Mouse (Mus musculus): ENCODE data around the gene Gm45337. TPM values are rescaled to one million over a fixed set of nuclear protein-coding genes. Genes with fewer than 3 reads are reported as not detected.
"Not testable (repeated sequence)": the region's sequence is repeated elsewhere in the genome, so short reads cannot be mapped to it uniquely, and the experiment has no call there.

Gene Gm45337
- polyA plus RNA-seq (2015; fragmentation: Nextera tagmentation; extraction: Ambion mirVana), result not detected in 2 replicates

GRCm38 (mm10) chr7:142144507-142144906 lies at the start of gene Gm45337:
Gm45337 (minus strand) TSS chr7:142144607.
- no peaks in the 10 kb centered on the region for H3K36me3 ChIP-seq
- no peak within 1 kb of the TSS for H3K4me2 ChIP-seq
- no peak for ATAC-seq (ENCODE audit: insufficient number of reproducible peaks, low FRiP score, low TSS enrichment, low read depth)
- H3K9ac ChIP-seq, result no peak within 1 kb of the TSS
- no peaks in the 10 kb centered on the region for H3K9me3 ChIP-seq
- H3K4me1 ChIP-seq, result no peaks in the 10 kb centered on the region
- no peak within 1 kb of the TSS for H3K4me3 ChIP-seq
- H3K27ac ChIP-seq, result no peak within 1 kb of the TSS
- H3K27me3 ChIP-seq, result no peaks in the 10 kb centered on the region; the same call in 1 of the 2 replicates
- WGBS, result 63% methylated on average over 1 of the region's 1 CpGs

GRCm38 (mm10) chr7:142190289-142190688 lies 45.9 kb upstream of the Gm45337 start, which contains the start of gene Gm10153:
Gm10153 (minus strand) TSS chr7:142190389.
- H3K36me3 ChIP-seq, result no peaks in the 10 kb centered on the region
- no peak within 1 kb of the TSS for H3K4me3 ChIP-seq
- WGBS, result 36% methylated on average over 2 of the region's 2 CpGs
- H3K4me2 ChIP-seq, result no peak within 1 kb of the TSS
- H3K9ac ChIP-seq, result no peak within 1 kb of the TSS
- no peak for ATAC-seq (ENCODE audit: insufficient number of reproducible peaks, low FRiP score, low TSS enrichment, low read depth)
- H3K4me1 ChIP-seq, result no peaks in the 10 kb centered on the region
- no peak within 1 kb of the TSS for H3K27ac ChIP-seq
- no peaks in the 10 kb centered on the region for H3K9me3 ChIP-seq
- no peaks in the 10 kb centered on the region for H3K27me3 ChIP-seq

- Histone ChIP-seq H3K9ac (no peak overlapping the region), H3K4me1 (no peaks in the 10 kb centered on the region), H3K4me3 (no peak overlapping the region), H3K36me3 (no peaks in the 10 kb centered on the region), H3K27me3 (no peaks in the 10 kb centered on the region), H3K4me2 (no peak overlapping the region), H3K27ac (no peak overlapping the region), H3K9me3 (no peaks in the 10 kb centered on the region)
- 54% methylated on average over 2 of the region's 2 CpGs for WGBS
- no peak for ATAC-seq (ENCODE audit: insufficient number of reproducible peaks, low FRiP score, low TSS enrichment, low read depth)
These were observed 43.7 kb upstream of the Gm45337 start for GRCm38 (mm10) chr7:142188156-142188555.

GRCm38 (mm10) chr7:142181021-142181420 lies 36.6 kb upstream of the Gm45337 start:
- Histone ChIP-seq H3K4me2 (no peak overlapping the region), H3K27ac (no peak overlapping the region), H3K4me1 (no peaks in the 10 kb centered on the region), H3K4me3 (no peak overlapping the region), H3K27me3 (no peaks in the 10 kb centered on the region), H3K9me3 (no peaks in the 10 kb centered on the region), H3K9ac (no peak overlapping the region), H3K36me3 (no peaks in the 10 kb centered on the region)
- no peak for ATAC-seq (ENCODE audit: insufficient number of reproducible peaks, low FRiP score, low TSS enrichment, low read depth)
- WGBS, result 47% methylated on average over 1 of the region's 1 CpGs

- H3K4me3 ChIP-seq, result no peak overlapping the region
- H3K4me2 ChIP-seq, result no peak overlapping the region
- H3K27me3 ChIP-seq, result no peaks in the 10 kb centered on the region
- H3K9ac ChIP-seq, result no peak overlapping the region
- no peaks in the 10 kb centered on the region for H3K4me1 ChIP-seq
- no peak for ATAC-seq (ENCODE audit: insufficient number of reproducible peaks, low FRiP score, low TSS enrichment, low read depth)
- no peaks in the 10 kb centered on the region for H3K9me3 ChIP-seq
- no peaks in the 10 kb centered on the region for H3K36me3 ChIP-seq
- 83% methylated on average over 1 of the region's 1 CpGs for WGBS
- H3K27ac ChIP-seq, result no peak overlapping the region
These were observed 34.3 kb upstream of the Gm45337 start for GRCm38 (mm10) chr7:142178685-142179084.

GRCm38 (mm10) chr7:142175905-142176304 lies 31.5 kb upstream of the Gm45337 start, which contains the start of gene Krtap5-2:
Krtap5-2 (minus strand) TSS chr7:142176005.
- H3K27ac ChIP-seq; H3K4me2 ChIP-seq; ATAC-seq (ENCODE audit: insufficient number of reproducible peaks, low FRiP score, low TSS enrichment, low read depth); H3K4me3 ChIP-seq; H3K27me3 ChIP-seq; H3K9me3 ChIP-seq; H3K4me1 ChIP-seq; H3K36me3 ChIP-seq; H3K9ac ChIP-seq: not testable (repeated sequence)

GRCm38 (mm10) chr7:142169836-142170235 lies 25.4 kb upstream of the Gm45337 start:
- Histone ChIP-seq H3K9me3 (no peaks in the 10 kb centered on the region), H3K9ac (no peak overlapping the region), H3K4me3 (no peak overlapping the region), H3K36me3 (no peaks in the 10 kb centered on the region), H3K4me1 (no peaks in the 10 kb centered on the region), H3K27me3 (no peaks in the 10 kb centered on the region), H3K4me2 (no peak overlapping the region), H3K27ac (no peak overlapping the region)
- 45% methylated on average over 3 of the region's 3 CpGs for WGBS
- ATAC-seq (ENCODE audit: insufficient number of reproducible peaks, low FRiP score, low TSS enrichment, low read depth), result no peak

GRCm38 (mm10) chr7:142165639-142166038 lies 21.2 kb upstream of the Gm45337 start, which contains the start of gene Gm4553:
Gm4553 (minus strand) TSS chr7:142165739.
- not testable (repeated sequence) for H3K9me3 ChIP-seq; ATAC-seq (ENCODE audit: insufficient number of reproducible peaks, low FRiP score, low TSS enrichment, low read depth); H3K4me1 ChIP-seq; H3K4me2 ChIP-seq; H3K27me3 ChIP-seq; H3K4me3 ChIP-seq; H3K36me3 ChIP-seq; H3K27ac ChIP-seq; H3K9ac ChIP-seq

- Histone ChIP-seq H3K4me2 (no peak overlapping the region), H3K27ac (no peak overlapping the region), H3K9me3 (no peaks in the 10 kb centered on the region), H3K4me1 (no peaks in the 10 kb centered on the region), H3K36me3 (no peaks in the 10 kb centered on the region), H3K27me3 (no peaks in the 10 kb centered on the region), H3K4me3 (no peak overlapping the region), H3K9ac (no peak overlapping the region)
- no peak for ATAC-seq (ENCODE audit: insufficient number of reproducible peaks, low FRiP score, low TSS enrichment, low read depth)
- 83% methylated on average over 3 of the region's 3 CpGs for WGBS
These were observed 15.0 kb upstream of the Gm45337 start for GRCm38 (mm10) chr7:142159366-142159765.

- H3K36me3 ChIP-seq; H3K4me2 ChIP-seq; H3K27ac ChIP-seq; H3K9me3 ChIP-seq; H3K4me3 ChIP-seq; ATAC-seq (ENCODE audit: insufficient number of reproducible peaks, low FRiP score, low TSS enrichment, low read depth); H3K27me3 ChIP-seq; H3K9ac ChIP-seq; H3K4me1 ChIP-seq: not testable (repeated sequence)
- 42% methylated on average over 2 of the region's 2 CpGs for WGBS
These were observed 12.6 kb upstream of the Gm45337 start, which contains the start of gene Gm29735 for GRCm38 (mm10) chr7:142157013-142157412. Gm29735 (minus strand) TSS chr7:142157113.

GRCm38 (mm10) chr7:142155308-142155707 lies 10.9 kb upstream of the Gm45337 start:
- H3K4me1 ChIP-seq, result no peaks in the 10 kb centered on the region
- no peak overlapping the region for H3K27ac ChIP-seq
- 64% methylated on average over 1 of the region's 1 CpGs for WGBS
- H3K27me3 ChIP-seq, result no peaks in the 10 kb centered on the region
- H3K36me3 ChIP-seq, result no peaks in the 10 kb centered on the region
- H3K9ac ChIP-seq, result no peak overlapping the region
- no peak for ATAC-seq (ENCODE audit: insufficient number of reproducible peaks, low FRiP score, low TSS enrichment, low read depth)
- H3K4me2 ChIP-seq, result no peak overlapping the region
- no peak overlapping the region for H3K4me3 ChIP-seq
- H3K9me3 ChIP-seq, result no peaks in the 10 kb centered on the region

GRCm38 (mm10) chr7:142152191-142152590 lies 7.8 kb upstream of the Gm45337 start:
- Histone ChIP-seq H3K4me1 (no peaks in the 10 kb centered on the region), H3K4me2 (no peak overlapping the region), H3K27me3 (no peaks in the 10 kb centered on the region; the same call in 1 of the 2 replicates), H3K9ac (no peak overlapping the region), H3K4me3 (no peak overlapping the region), H3K27ac (no peak overlapping the region), H3K9me3 (no peaks in the 10 kb centered on the region), H3K36me3 (no peaks in the 10 kb centered on the region)
- WGBS, result 77% methylated on average over 4 of the region's 4 CpGs
- no peak for ATAC-seq (ENCODE audit: insufficient number of reproducible peaks, low FRiP score, low TSS enrichment, low read depth)

- Histone ChIP-seq H3K36me3 (no peaks in the 10 kb centered on the region), H3K4me2 (no peak overlapping the region), H3K27me3 (no peaks in the 10 kb centered on the region; the same call in 1 of the 2 replicates), H3K4me3 (no peak overlapping the region), H3K27ac (no peak overlapping the region), H3K4me1 (no peaks in the 10 kb centered on the region), H3K9me3 (no peaks in the 10 kb centered on the region), H3K9ac (no peak overlapping the region)
- ATAC-seq (ENCODE audit: insufficient number of reproducible peaks, low FRiP score, low TSS enrichment, low read depth), result no peak
These were observed 4.2 kb upstream of the Gm45337 start for GRCm38 (mm10) chr7:142148633-142149032.

Measured in limb, embryonic 15.5 days (tissue).